Mouse (Mus musculus) liver, postnatal 0 days (tissue): ENCODE results near the gene Naa10.

Source experiments
- CTCF ChIP-seq: sonication (generic); IDR thresholded peaks from 2 replicates; pipeline ENCODE4 v1.5.1; 2016; ENCODE audit warnings: antibody characterized with exemption, low read depth
- EP300 ChIP-seq: IDR thresholded peaks from 2 replicates; pipeline ENCODE4 v1.6.1; 2016; ENCODE audit warnings: antibody characterized with exemption, low read depth, mild to moderate bottlenecking

- TF ChIP-seq EP300 (no peak), CTCF (0 out of 2 replicates have a peak, but pooled peaks have one; percentile 10)
Observed at GRCm38 (mm10) chrX:73910049-73910448, 11.7 kb downstream of the Naa10 start.
